Mouse (Mus musculus) urinary bladder, postnatal 36 days (tissue): ENCODE measurements around the gene Vmn1r158.
"Not testable (repeated sequence)": the region's sequence is repeated elsewhere in the genome, so short reads cannot be mapped to it uniquely, and the experiment has no call there.

ENCODE experiments used
- DNase-seq, 2 experiments: peaks; one replicate each; pipeline ENCODE4 v3.0.0; 2022; ENCODE audit warnings: low spot score in 2 of 2, mixed read lengths in 1 of 2

The Vmn1r158 gene

GRCm38 (mm10) chr7:22790682-22791081 is at the start of gene Vmn1r158:
Vmn1r158 (minus strand) TSS chr7:22790782.
- not testable (repeated sequence) for DNase-seq

- DNase-seq, result not testable (repeated sequence)
Observed at GRCm38 (mm10) chr7:22775981-22776380, 14.6 kb downstream of the Vmn1r158 start.

- DNase-seq, result not testable (repeated sequence)
Observed at GRCm38 (mm10) chr7:22761397-22761796, 29.2 kb downstream of the Vmn1r158 start, which contains the start of gene Vmn1r157. Vmn1r157 (plus strand) TSS chr7:22761697.
